Mouse (Mus musculus) cortical plate, adult 2 months (tissue): ENCODE measurements around the gene Fhdc1.

Experiments
- CTCF ChIP-seq: fragments of 200-500 bp; IDR thresholded peaks from 2 replicates; pipeline ENCODE4 v1.5.1; 2011; ENCODE audit warnings: mild to moderate bottlenecking, control low read depth, low read length; ENCODE audit not compliant: insufficient read depth; ENCODE audit errors: extremely low read depth
- POLR2A ChIP-seq: fragments of 200-500 bp; IDR thresholded peaks from 2 replicates; pipeline ENCODE4 v1.6.1; 2011; ENCODE audit warnings: mild to moderate bottlenecking, low read length, control low read depth; ENCODE audit not compliant: insufficient read depth; ENCODE audit errors: extremely low read depth

- TF ChIP-seq CTCF (no peak), POLR2A (no peak)
Observed at GRCm38 (mm10) chr3:84497718-84498117, 17.5 kb upstream of the Fhdc1 start.
